Mouse (Mus musculus) erythroid progenitor cell, adult 5-6 weeks (primary cell): ENCODE measurements around the gene Gm28845. TPM values are rescaled to one million over a fixed set of nuclear protein-coding genes. Genes with fewer than 3 reads are reported as not detected.

ENCODE experiments used
- total RNA-seq, 2 experiments: library from RNA; stranded (forward) in 1 of 2; stranded (reverse) in 1 of 2; fragments of 150-400 nt in 1 of 2; fragments of 186-747, 209-891 nt in 1 of 2; gene quantifications; 2 replicates each; pipeline versions ENCODE4 v1.2.3 to v1.2.4; 2015 to 2017; ENCODE audit warnings: low replicate concordance in 2 of 2

Gene Gm28845
- total RNA-seq, 2 experiments from 2014 or later, result not detected

Other genes starting within 250 kb of the Gm28845 start
- gene Plekhm3, start 162.7 kb downstream of the Gm28845 start, total RNA-seq (2015; ENCODE audit: low replicate concordance), result 4.6 and 11.5 TPM in 2 replicates
- 3.9 and 5.5 TPM in 2 replicates for gene Plekhm3, start 162.7 kb downstream of the Gm28845 start, total RNA-seq (2017; ENCODE audit: low replicate concordance)
- gene Akr1cl, start 86.8 kb downstream of the Gm28845 start, total RNA-seq (2015; ENCODE audit: low replicate concordance), result not detected in 2 replicates
- not detected in 2 replicates for gene Akr1cl, start 86.8 kb downstream of the Gm28845 start, total RNA-seq (2017; ENCODE audit: low replicate concordance)
- not detected in 2 replicates for gene Cryge, start 68.4 kb downstream of the Gm28845 start, total RNA-seq (2015; ENCODE audit: low replicate concordance)
- gene Cryge, start 68.4 kb downstream of the Gm28845 start, total RNA-seq (2017; ENCODE audit: low replicate concordance), result not detected in 2 replicates
- not detected in 2 replicates for gene Crygd, start 56.1 kb downstream of the Gm28845 start, total RNA-seq (2015; ENCODE audit: low replicate concordance)
- not detected in 2 replicates for gene Crygd, start 56.1 kb downstream of the Gm28845 start, total RNA-seq (2017; ENCODE audit: low replicate concordance)
- gene Crygc, start 45.9 kb downstream of the Gm28845 start, total RNA-seq (2015; ENCODE audit: low replicate concordance), result not detected in 2 replicates
- not detected in 2 replicates for gene Crygc, start 45.9 kb downstream of the Gm28845 start, total RNA-seq (2017; ENCODE audit: low replicate concordance)
- gene Crygb, start 37.3 kb downstream of the Gm28845 start, total RNA-seq (2015; ENCODE audit: low replicate concordance), result not detected in 2 replicates
- gene Crygb, start 37.3 kb downstream of the Gm28845 start, total RNA-seq (2017; ENCODE audit: low replicate concordance), result not detected in 2 replicates
- not detected in 2 replicates for gene Cryga, start 16.2 kb downstream of the Gm28845 start, total RNA-seq (2015; ENCODE audit: low replicate concordance)
- gene Cryga, start 16.2 kb downstream of the Gm28845 start, total RNA-seq (2017; ENCODE audit: low replicate concordance), result not detected in 2 replicates
- 3.8 TPM in 1 of 2 replicates, not detected in the other for gene D630023F18Rik, start 3.7 kb upstream of the Gm28845 start, total RNA-seq (2015; ENCODE audit: low replicate concordance)
- gene D630023F18Rik, start 3.7 kb upstream of the Gm28845 start, total RNA-seq (2017; ENCODE audit: low replicate concordance), result not detected in 2 replicates
- 21.8 and 24.9 TPM in 2 replicates for gene Idh1, start 66.9 kb upstream of the Gm28845 start, total RNA-seq (2015; ENCODE audit: low replicate concordance)
- 24.0 and 30.5 TPM in 2 replicates for gene Idh1, start 66.9 kb upstream of the Gm28845 start, total RNA-seq (2017; ENCODE audit: low replicate concordance)
- 14.1 and 29.8 TPM in 2 replicates for gene Pikfyve, start 67.1 kb upstream of the Gm28845 start, total RNA-seq (2015; ENCODE audit: low replicate concordance)
- 9.5 and 39.4 TPM in 2 replicates for gene Pikfyve, start 67.1 kb upstream of the Gm28845 start, total RNA-seq (2017; ENCODE audit: low replicate concordance)
- gene Pth2r, start 162.5 kb upstream of the Gm28845 start, total RNA-seq (2015; ENCODE audit: low replicate concordance), result not detected in 2 replicates
- not detected in 2 replicates for gene Pth2r, start 162.5 kb upstream of the Gm28845 start, total RNA-seq (2017; ENCODE audit: low replicate concordance)